ENCODE assay signal across 10 mouse cellular contexts in genomic region chr13:53202439-53202830, GRCm38 (mm10).
DNase-seq lines count a peak whose midpoint lies in the region; ATAC-seq and TF ChIP-seq lines count a peak whose summit lies in the region.
"Had no signal": no experiment of that assay in that cellular context is flagged by ENCODE, and none has a peak within 500 bp of the region (broad histone marks: within the 10 kb centered on the region; RNA-seq: fewer than 3 reads in every experiment).

No protein-coding gene starts in this region.

- no peak for DNase-seq in hindbrain, embryonic 10.5 days (ENCODE audit: low spot score)
- DNase-seq in hindbrain, embryonic 11.5 days (ENCODE audit: low spot score): no peak
- no peak for DNase-seq in lung, postnatal 0 days (ENCODE audit: low spot score)
- DNase-seq in lung, adult 2 months: no peak
- no peak for DNase-seq in cerebellum, adult 11-12 months
- DNase-seq in layer of hippocampus, adult 8-10 months (ENCODE audit: low spot score in 2 of 2): no peak
- DNase-seq: lung, adult 18-20 months had no signal

- no peak for TF ChIP-seq POLR2A in lung, adult 2 months (IDR thresholded peaks at IDR 0.05; ENCODE audit: borderline replicate concordance, extremely low read depth, low read depth, low read length)

- peak overlapping the region; percentile 57 for H3K27ac ChIP-seq in hindbrain, embryonic 10.5 days
- no peak overlapping the region for H3K27ac ChIP-seq in hindbrain, embryonic 11.5 days (ENCODE audit: low read depth, low read length)
- H3K27ac ChIP-seq in lung, postnatal 0 days (ENCODE audit: low read length): peak overlapping the region; percentile 4; the same call in 1 of the 2 replicates
- peak overlapping the region; percentile 15; the same call in 1 of the 2 replicates for H3K27ac ChIP-seq in hindbrain, embryonic 15.5 days (replicated peaks)
- peak overlapping the region; percentile 85 for H3K27ac ChIP-seq in stomach, embryonic 15.5 days

- ATAC-seq in hindbrain, embryonic 11.5 days (ENCODE audit: low FRiP score): no peak
- ATAC-seq in lung, postnatal 0 days: no peak
- ATAC-seq in hindbrain, embryonic 15.5 days (ENCODE audit: low FRiP score, low read depth): no peak
- ATAC-seq in stomach, embryonic 15.5 days (ENCODE audit: insufficient read depth, low FRiP score, low read depth): no peak

- peaks cover 74% of the 10 kb centered on the region for H3K4me1 ChIP-seq in hindbrain, embryonic 10.5 days (replicated peaks)
- no peaks in the 10 kb centered on the region for H3K4me1 ChIP-seq in hindbrain, embryonic 11.5 days (replicated peaks; ENCODE audit: control insufficient read depth, insufficient read depth, low read length)
- peaks cover 6% of the 10 kb centered on the region; the same call in 1 of the 2 replicates for H3K4me1 ChIP-seq in lung, postnatal 0 days (ENCODE audit: insufficient read depth, low read depth, low read length)
- no peaks in the 10 kb centered on the region for H3K4me1 ChIP-seq in lung, adult 2 months (ENCODE audit: control insufficient read depth, insufficient read depth, low read length)
- peaks cover 14% of the 10 kb centered on the region for H3K4me1 ChIP-seq in hindbrain, embryonic 15.5 days (replicated peaks)
- peaks cover 54% of the 10 kb centered on the region for H3K4me1 ChIP-seq in stomach, embryonic 15.5 days

- no peaks in the 10 kb centered on the region for H3K27me3 ChIP-seq in hindbrain, embryonic 10.5 days (ENCODE audit: insufficient read depth, poor library complexity, severe bottlenecking)
- no peaks in the 10 kb centered on the region for H3K27me3 ChIP-seq in hindbrain, embryonic 11.5 days (ENCODE audit: control insufficient read depth, insufficient read depth, low read length)
- no peaks in the 10 kb centered on the region for H3K27me3 ChIP-seq in lung, postnatal 0 days (replicated peaks; ENCODE audit: insufficient read depth, low read length)
- no peaks in the 10 kb centered on the region for H3K27me3 ChIP-seq in hindbrain, embryonic 15.5 days
- no peaks in the 10 kb centered on the region for H3K27me3 ChIP-seq in stomach, embryonic 15.5 days (replicated peaks)

- WGBS in hindbrain, embryonic 10.5 days: 57% methylated on average over 5 of the region's 5 CpGs
- WGBS in hindbrain, embryonic 11.5 days: 65% methylated on average over 5 of the region's 5 CpGs
- WGBS in lung, postnatal 0 days: 71% methylated on average over 5 of the region's 5 CpGs
- WGBS in lung, adult 2 months: 68% methylated on average over 5 of the region's 5 CpGs
- 70% methylated on average over 5 of the region's 5 CpGs for WGBS in hindbrain, embryonic 15.5 days
- 51% methylated on average over 5 of the region's 5 CpGs for WGBS in stomach, embryonic 15.5 days

- no peak overlapping the region for H3K9ac ChIP-seq in hindbrain, embryonic 11.5 days (ENCODE audit: low read depth, low read length)
- no peak overlapping the region for H3K9ac ChIP-seq in lung, postnatal 0 days (replicated peaks; ENCODE audit: low read depth)
- H3K9ac ChIP-seq in hindbrain, embryonic 15.5 days: no peak overlapping the region
- H3K9ac ChIP-seq in stomach, embryonic 15.5 days: no peak overlapping the region

- no peaks in the 10 kb centered on the region for H3K36me3 ChIP-seq in hindbrain, embryonic 10.5 days
- H3K36me3 ChIP-seq in hindbrain, embryonic 11.5 days (ENCODE audit: control insufficient read depth, insufficient read depth, low read length): no peaks in the 10 kb centered on the region
- no peaks in the 10 kb centered on the region for H3K36me3 ChIP-seq in lung, postnatal 0 days (ENCODE audit: insufficient read depth, low read length)
- H3K36me3 ChIP-seq in hindbrain, embryonic 15.5 days: no peaks in the 10 kb centered on the region
- H3K36me3 ChIP-seq in stomach, embryonic 15.5 days: no peaks in the 10 kb centered on the region

- H3K4me2 ChIP-seq in hindbrain, embryonic 11.5 days (replicated peaks; ENCODE audit: low read depth, low read length): no peak overlapping the region
- H3K4me2 ChIP-seq in lung, postnatal 0 days (replicated peaks; ENCODE audit: low read depth, low read length): no peak overlapping the region
- no peak overlapping the region for H3K4me2 ChIP-seq in hindbrain, embryonic 15.5 days
- H3K4me2 ChIP-seq in stomach, embryonic 15.5 days: peak overlapping the region; percentile 11; the same call in 1 of the 2 replicates

- no peaks in the 10 kb centered on the region for H3K9me3 ChIP-seq in hindbrain, embryonic 10.5 days
- no peaks in the 10 kb centered on the region for H3K9me3 ChIP-seq in hindbrain, embryonic 11.5 days (ENCODE audit: control insufficient read depth, low read length)
- no peaks in the 10 kb centered on the region for H3K9me3 ChIP-seq in lung, postnatal 0 days (ENCODE audit: low read length)
- no peaks in the 10 kb centered on the region for H3K9me3 ChIP-seq in hindbrain, embryonic 15.5 days
- H3K9me3 ChIP-seq in stomach, embryonic 15.5 days: no peaks in the 10 kb centered on the region

- no peak for TF ChIP-seq EP300 in lung, postnatal 0 days (IDR thresholded peaks at IDR 0.05)

- H3K4me3 ChIP-seq in hindbrain, embryonic 10.5 days: no peak overlapping the region
- no peak overlapping the region for H3K4me3 ChIP-seq in hindbrain, embryonic 11.5 days (ENCODE audit: low read depth, low read length)
- H3K4me3 ChIP-seq in lung, postnatal 0 days (ENCODE audit: low read depth, low read length): no peak overlapping the region
- no peak overlapping the region for H3K4me3 ChIP-seq in lung, adult 2 months (replicated peaks; ENCODE audit: extremely low read depth, low read depth, low read length)
- no peak overlapping the region for H3K4me3 ChIP-seq in hindbrain, embryonic 15.5 days
- H3K4me3 ChIP-seq in stomach, embryonic 15.5 days (replicated peaks): no peak overlapping the region
- H3K4me3 ChIP-seq: myocyte had no signal

- no peak for TF ChIP-seq CTCF in lung, postnatal 0 days (IDR thresholded peaks at IDR 0.05)
- no peak for TF ChIP-seq CTCF in lung, adult 2 months (IDR thresholded peaks at IDR 0.05; ENCODE audit: insufficient read depth, low read length)
